Mouse (Mus musculus) MEL-GATA-1-ER (cell line): ENCODE data around the gene Ssr1.
A peak's percentile ranks its signal among the peaks of the same experiment; 100 is the strongest.

Experiments
- DNase-seq: peaks from one replicate; pipeline ENCODE4 v3.0.0-alpha.2; 2012; ENCODE audit warnings: low read depth; ENCODE audit errors: extremely low read depth

The Ssr1 gene

GRCm38 (mm10) chr13:37993704-37994404 lies at the start of gene Ssr1:
Gene Ssr1, minus strand, starts transcription at chr13:37994217.
- DNase-seq, result peak; percentile 84

- no peak for DNase-seq
Observed at GRCm38 (mm10) chr13:38037811-38038210, 43.8 kb upstream of the Ssr1 start.

GRCm38 (mm10) chr13:38037044-38037687 lies 43.1 kb upstream of the Ssr1 start, which contains the start of gene Cage1:
Gene Cage1, minus strand, starts transcription at chr13:38037069.
- DNase-seq, result peak; percentile 95

GRCm38 (mm10) chr13:38036343-38037043 lies 42.5 kb upstream of the Ssr1 start, which contains the start of gene Riok1:
Gene Riok1, plus strand, starts transcription at chr13:38036995.
- no peak for DNase-seq

GRCm38 (mm10) chr13:38028407-38028806 lies 34.4 kb upstream of the Ssr1 start:
- no peak for DNase-seq

DNA sequence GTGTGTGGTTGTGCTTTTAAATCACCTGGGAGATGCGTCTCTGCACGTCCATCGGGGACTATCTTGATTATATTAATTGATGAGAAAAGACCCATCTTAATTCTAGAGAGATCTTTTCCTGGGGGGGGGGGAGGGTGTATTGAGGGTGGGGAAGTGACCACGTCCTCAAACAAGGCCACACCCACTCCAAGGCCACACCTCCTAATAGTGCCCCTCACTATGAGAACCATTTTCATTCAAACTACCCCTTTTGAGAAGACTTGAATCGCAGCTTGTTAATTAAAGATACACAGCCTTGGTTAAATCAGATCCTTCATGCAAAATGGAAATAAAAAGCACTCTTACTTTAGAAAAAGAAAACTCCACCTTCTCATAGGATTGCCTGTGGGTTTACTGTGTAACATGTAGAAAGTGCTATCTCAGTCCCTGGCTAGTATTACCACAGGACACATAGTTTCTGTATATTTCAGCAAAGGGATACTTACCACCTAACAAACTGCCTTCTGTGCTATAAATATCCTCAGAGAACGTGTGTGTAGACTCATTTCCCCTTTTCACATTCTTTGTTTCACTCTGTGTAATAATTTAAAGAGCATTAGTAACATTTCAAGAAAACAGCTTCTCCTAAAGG lies 33.7 kb upstream of the Ssr1 start:
- DNase-seq, result no peak

DNA sequence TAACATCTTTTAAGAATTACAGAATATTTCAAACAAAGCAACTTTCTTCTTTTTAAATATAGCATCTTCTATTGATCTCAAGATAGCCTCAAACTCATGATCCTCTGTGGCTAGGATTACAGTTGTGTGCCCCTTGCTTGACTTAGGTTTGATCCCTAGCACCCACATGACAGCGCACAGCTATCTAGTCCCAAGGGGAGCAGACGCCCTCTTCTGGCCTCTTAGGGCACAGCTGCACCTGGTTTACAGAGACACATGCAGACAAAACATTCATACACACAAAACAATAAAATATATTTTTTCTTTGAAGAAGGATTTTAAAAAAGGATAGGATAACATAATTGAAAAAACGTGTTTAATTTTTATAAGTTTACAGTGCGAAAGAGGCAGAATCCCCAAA lies 31.9 kb upstream of the Ssr1 start:
- DNase-seq, result no peak

DNA sequence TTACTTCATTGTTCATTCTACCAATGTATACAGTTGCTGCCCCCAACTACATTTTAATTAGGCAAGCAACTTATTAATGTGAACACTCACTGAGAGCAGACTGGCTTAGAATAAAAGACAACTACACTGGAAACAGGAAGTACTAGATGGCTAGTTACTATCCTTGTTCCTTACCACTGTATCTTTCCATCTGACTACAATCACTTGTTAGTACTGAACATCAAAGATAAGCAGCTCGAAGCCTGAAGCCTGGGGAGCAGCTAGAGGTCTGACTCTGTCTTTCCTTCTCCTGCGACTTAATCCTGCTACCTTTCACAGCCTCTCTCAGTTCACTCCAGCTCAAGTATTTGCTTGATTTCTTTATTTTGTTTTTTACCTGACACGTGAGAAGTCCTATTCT lies 24.8 kb upstream of the Ssr1 start:
- DNase-seq, result no peak

DNA sequence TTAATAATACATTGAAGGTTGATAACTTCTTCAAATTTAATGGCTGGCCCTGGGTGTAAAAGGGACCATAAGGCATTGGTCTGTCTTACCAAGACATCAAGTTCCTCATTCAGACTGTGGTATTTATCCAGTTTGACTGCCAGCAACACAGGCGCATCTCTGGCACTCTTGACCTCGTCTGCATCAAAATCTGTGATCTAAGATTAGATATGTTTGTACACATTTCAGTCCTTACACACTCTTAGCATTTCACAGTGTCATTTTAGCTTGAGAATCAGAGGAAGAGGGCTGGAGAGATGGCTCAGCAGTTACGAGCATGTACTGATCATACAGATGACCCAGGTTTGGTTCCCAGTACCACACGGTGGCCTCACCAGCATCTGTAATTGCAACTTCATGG lies 21.6 kb upstream of the Ssr1 start:
- no peak for DNase-seq

GRCm38 (mm10) chr13:38012436-38012835 lies 18.4 kb upstream of the Ssr1 start:
- DNase-seq, result no peak

- peak; percentile 90 for DNase-seq
Observed at GRCm38 (mm10) chr13:38010444-38010910, 16.5 kb upstream of the Ssr1 start.

DNA sequence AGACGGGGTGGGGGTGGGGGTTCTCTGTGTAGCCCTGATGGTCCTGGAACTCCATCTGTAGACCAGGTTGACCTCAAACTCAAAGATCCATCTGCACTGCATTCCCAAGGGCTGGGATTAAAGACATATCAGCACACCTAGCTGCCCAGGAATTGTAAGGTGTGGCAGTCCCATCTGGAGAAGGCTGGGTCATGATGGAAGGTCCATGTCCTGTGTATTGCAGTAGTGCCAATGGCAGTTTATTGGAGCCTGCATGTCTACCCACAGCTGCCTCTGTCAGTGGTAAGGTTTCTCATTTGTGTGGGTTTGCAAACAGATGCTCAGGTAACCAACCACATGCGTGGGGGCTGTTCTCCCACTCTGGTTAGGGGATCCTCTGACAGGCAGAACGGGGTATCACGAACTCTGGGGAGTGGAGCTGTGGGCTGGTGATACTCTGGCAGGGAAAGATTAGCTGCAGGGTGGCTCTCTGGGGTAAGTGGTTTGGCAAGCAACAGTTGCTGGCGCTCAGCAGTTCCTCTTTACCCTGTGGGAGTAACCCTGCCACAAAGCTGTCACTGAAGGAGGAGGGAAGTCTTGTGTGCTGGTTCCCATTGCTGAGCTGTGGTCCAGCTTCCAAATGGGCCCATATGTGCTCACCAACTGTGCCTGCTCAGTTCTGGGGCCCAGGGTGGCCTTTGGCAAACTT lies 15.8 kb upstream of the Ssr1 start:
- peak; percentile 96 for DNase-seq

DNA sequence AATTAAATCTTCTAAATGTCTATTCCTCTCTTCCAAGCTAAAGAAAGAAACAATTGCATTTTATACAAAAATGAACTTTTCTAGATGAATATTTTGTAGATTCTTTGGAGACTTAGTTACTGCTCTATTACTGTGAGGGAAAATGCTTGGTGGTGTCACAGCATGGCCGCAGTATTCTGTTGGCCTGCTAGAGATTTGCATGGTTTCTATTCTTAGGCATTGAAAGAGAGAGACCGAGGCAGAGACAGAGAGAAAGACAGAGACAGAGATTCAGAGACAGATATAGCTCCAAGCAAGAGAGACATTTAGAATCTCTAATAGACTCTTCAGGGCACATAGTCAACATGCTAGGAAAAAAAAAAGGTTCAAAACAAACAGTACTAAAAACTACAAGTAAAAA lies 14.0 kb upstream of the Ssr1 start:
- no peak for DNase-seq

GRCm38 (mm10) chr13:38002461-38002860 lies 8.4 kb upstream of the Ssr1 start:
- DNase-seq, result no peak

DNA sequence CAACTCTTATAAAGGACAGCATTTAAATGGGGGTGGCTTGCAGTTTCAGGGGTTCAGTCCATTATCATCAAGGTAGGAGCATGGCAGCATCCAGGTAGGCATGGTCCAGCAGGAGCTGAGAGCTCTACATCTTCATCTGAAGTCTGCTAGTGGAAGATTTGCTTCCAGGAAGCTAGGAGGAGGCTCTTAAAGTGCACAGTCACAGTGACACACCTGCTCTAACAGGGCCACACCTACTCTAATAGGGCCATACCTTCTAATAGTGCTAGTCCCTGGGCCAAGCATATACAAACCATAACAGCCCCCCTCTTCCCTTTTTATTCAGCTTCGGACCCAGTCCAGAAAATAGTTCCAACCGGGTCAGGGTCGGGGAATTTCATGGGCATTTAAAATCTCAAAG lies 5.7 kb upstream of the Ssr1 start:
- DNase-seq, result no peak

- DNase-seq, result no peak
Observed at GRCm38 (mm10) chr13:37994405-37994749, 360 bp upstream of the Ssr1 start.

DNA sequence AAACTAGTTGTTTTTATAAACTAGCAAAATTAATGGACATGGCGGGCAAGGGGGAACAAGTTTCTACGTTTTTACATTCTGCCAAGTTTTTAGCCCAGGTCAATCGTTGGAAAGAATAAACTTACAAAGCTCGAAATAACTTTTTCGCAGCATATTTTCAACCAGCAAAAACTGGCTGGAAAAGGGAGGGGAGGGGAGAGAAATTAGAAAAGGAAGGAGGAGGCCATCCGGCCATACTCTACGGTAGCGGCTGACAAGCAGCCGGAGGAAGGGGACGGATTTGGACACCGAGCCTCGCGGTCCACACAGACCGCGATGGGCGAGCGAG lies 677 bp downstream of the Ssr1 start:
- no peak for DNase-seq

DNA sequence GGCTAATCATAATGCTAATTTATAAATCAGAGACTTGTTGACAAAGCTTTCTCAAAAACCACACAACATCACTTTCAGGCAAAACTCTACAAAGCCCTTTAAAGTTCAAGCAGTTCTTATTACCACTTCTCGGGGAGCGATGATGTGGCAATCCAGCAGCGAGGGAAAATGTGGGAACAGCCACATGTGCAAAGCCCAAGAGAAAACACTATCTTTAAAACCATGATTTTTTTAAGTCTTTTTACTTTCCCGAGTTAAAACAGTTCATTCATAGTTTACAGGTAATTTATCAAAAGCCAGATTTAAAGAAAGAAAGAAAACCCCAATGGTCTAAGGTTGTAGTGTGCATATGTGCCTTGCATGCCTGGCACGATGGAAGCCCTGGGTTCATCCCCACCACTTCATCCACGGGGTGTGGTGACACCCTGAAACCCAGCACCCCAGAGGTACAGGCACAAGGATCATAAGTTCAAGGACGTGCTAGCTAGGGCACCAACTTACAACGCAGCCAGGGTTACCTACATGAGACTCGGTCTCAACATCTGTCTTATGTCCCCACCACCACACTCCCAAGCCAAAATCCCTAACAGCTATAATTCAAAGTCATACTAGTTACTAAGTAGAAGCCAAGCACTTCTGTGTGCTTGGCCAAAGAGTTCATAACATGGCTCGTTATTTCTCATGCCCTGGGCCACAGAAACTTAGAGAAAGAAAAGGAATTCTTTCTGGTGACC lies 1.2 kb downstream of the Ssr1 start:
- peak; percentile 20 for DNase-seq

GRCm38 (mm10) chr13:37989701-37990100 lies 4.3 kb downstream of the Ssr1 start:
- DNase-seq, result no peak

DNA sequence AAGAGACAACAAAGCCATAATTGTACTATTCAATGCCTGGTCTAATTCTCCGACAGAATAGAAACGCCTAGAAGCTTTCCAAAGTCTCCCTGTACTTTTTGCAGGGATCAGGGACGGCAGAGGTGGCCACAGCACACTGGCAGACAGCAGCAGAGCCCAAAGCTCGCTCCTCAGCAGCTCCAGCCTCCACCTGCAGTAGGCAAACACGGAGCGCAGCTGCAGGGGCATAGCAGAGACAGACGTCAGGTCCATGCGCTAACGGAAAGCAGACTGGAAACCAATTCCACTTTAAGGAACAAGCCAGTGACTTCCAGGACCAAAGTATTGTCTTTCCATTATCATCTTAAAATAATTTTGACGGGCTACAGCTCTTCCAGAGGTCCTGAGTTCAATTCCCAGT lies 7.9 kb downstream of the Ssr1 start:
- DNase-seq, result no peak

DNA sequence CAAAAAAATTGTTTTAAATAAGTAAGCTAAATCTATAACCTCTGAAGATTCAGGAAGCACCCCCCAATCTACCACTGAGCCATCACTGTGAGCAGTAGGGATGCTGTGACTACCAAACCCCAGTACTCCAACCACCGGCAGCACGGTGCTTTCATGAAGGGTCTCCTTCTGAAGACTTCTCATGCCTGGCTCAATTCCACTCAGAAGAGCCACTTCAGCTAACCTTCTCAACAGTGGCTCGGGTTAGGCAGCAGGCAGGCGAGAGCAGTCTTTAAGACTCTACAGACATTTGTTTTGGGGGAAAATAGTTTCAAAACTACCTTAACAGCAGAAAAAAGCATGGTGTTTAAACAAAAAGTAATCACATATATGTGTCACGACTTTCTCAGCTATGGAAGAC lies 13.0 kb downstream of the Ssr1 start:
- no peak for DNase-seq
